Mouse (Mus musculus): ENCODE measurements around the gene Myo7a.

Gene Myo7a

GRCm38 (mm10) chr7:98142247-98142646, 22.9 kb upstream of the Myo7a start:
- no peak for DNase-seq (ENCODE audit: low spot score)

- DNase-seq (ENCODE audit: low spot score): no peak
These were observed 21.9 kb upstream of the Myo7a start for GRCm38 (mm10) chr7:98141206-98141605.

GRCm38 (mm10) chr7:98140597-98140996, 21.3 kb upstream of the Myo7a start:
- DNase-seq (ENCODE audit: low spot score): no peak

DNA sequence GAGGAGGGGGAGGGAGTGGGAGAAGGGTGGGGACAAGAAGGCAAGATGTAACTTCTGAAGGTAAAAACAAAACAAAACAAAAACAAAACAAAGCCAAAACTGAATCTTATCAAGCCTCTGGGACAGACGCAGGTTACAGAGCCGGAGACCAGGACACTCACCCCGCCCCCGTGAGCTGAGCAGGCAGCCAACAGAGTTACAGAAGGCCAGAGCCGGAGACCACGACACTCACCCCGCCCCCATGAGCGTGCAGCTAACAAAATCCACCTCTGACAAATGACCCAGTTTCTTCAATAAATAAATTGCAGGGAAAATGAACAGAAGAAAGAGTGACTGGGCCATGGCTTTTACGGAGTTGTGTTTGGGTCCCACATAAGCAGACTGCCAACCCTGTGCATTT, 19.9 kb upstream of the Myo7a start:
- DNase-seq (ENCODE audit: low spot score): no peak

DNA sequence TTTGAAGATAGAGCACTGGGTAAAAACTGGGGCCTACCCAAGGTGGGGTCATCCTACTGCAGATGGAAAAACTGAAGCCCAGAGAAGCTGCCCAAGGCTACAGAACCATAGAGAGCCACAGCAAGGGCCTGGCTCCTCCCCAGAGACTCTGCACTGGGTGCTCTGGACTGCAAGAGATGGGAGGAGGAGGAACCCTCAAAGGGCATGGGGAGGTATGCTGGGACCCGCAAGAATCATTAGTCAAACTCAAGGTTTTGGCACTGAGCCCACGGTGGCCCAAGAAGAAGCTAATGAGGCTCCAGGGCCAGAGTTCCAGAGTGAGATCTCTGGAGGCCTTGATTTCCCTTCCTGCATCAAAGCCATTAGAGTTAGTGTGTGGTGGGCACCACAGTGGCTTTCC, 18.7 kb upstream of the Myo7a start:
- DNase-seq (ENCODE audit: low spot score): no peak

GRCm38 (mm10) chr7:98137583-98137982, 18.3 kb upstream of the Myo7a start:
- no peak for DNase-seq (ENCODE audit: low spot score)

GRCm38 (mm10) chr7:98131751-98132150, 12.4 kb upstream of the Myo7a start:
- DNase-seq (ENCODE audit: low spot score): no peak

- no peak for DNase-seq (ENCODE audit: low spot score)
These were observed 6.1 kb upstream of the Myo7a start for GRCm38 (mm10) chr7:98125473-98125872.

- DNase-seq (ENCODE audit: low spot score): no peak
These were observed 5.4 kb upstream of the Myo7a start for GRCm38 (mm10) chr7:98124701-98125100.

DNA sequence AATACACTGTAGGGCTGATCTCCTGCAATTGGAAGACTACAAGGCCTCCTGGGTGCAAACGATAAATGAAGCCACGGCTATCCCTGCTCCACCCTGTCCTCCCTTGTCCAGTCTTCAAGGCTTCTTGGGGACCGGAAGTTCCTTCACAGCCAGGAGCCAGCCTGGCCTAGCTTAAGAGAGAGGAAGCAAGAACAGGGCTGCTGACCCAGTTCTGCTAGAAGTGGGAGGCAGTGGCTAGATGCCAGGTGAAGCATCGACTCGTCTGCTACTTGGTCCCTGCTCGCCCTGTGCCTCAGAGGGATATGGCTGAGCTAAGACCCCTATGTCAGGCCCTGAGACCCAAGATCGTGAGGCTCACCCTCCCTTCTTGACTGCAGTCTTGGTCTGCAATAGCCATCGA, 2.3 kb upstream of the Myo7a start:
- DNase-seq (ENCODE audit: low spot score): no peak

- DNase-seq (ENCODE audit: low spot score): no peak
These were observed 1.9 kb upstream of the Myo7a start for GRCm38 (mm10) chr7:98121241-98121640.

- peak; percentile 61 for DNase-seq (ENCODE audit: low spot score)
These were observed 1.0 kb upstream of the Myo7a start for GRCm38 (mm10) chr7:98120325-98120724.

DNA sequence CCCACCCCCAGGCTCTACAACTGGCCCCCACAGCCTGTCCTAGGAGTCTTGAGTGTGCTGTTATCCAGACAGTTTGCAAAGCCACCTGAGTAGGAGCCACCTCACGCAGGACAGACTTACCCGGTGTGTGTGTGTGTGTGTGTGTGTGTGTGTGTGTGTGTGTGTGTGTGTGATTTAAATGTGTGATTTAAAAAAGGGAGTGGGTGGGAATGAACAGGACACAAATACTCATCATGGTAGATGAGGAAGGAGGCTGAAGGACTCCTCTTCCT, 573 bp upstream of the Myo7a start:
- no peak for DNase-seq (ENCODE audit: low spot score)

GRCm38 (mm10) chr7:98117012-98117660, 2.2 kb downstream of the Myo7a start:
- no peak for DNase-seq (ENCODE audit: low spot score)

- DNase-seq (ENCODE audit: low spot score): no peak
These were observed 4.7 kb downstream of the Myo7a start for GRCm38 (mm10) chr7:98114656-98115055.

DNA sequence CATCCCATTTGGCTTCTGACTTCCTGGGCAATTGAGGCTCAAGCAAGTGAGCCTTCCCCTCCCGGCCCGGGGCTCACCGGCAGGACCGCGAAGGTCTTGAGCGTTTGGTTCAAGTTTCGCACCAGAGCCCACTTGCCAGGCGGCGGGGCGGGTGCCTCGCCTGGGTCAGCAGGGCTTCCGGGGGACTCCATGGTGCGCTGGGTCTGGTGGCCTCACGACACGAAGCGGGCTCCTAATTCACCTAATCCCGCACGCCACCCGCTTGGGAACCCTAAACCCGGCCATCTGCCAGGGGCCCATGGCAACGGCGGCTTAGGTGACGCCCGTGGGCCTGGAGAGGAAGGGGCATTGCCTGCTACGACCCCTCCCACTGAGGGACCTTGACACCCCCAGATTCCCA, 8.1 kb downstream of the Myo7a start:
- DNase-seq (ENCODE audit: low spot score): no peak

DNA sequence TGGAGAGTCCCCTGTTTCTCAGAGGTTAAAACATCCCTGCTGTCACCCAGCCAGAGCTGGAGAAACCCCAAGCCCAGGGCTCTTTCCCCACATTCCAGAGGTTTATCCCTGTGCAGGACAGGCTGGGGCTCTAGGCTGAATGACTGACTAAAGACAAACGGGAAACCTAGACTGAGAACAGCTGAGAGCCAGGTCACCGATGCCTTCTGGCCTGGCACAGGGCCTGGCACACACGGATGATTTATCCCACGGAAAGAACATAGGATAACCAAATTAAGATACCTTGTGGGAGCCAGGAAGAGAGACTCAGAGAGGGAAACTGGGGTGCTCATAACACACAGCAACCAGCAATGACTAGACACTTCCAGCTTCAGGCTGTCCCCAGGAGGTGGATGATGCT, 9.6 kb downstream of the Myo7a start:
- DNase-seq (ENCODE audit: low spot score): no peak

DNA sequence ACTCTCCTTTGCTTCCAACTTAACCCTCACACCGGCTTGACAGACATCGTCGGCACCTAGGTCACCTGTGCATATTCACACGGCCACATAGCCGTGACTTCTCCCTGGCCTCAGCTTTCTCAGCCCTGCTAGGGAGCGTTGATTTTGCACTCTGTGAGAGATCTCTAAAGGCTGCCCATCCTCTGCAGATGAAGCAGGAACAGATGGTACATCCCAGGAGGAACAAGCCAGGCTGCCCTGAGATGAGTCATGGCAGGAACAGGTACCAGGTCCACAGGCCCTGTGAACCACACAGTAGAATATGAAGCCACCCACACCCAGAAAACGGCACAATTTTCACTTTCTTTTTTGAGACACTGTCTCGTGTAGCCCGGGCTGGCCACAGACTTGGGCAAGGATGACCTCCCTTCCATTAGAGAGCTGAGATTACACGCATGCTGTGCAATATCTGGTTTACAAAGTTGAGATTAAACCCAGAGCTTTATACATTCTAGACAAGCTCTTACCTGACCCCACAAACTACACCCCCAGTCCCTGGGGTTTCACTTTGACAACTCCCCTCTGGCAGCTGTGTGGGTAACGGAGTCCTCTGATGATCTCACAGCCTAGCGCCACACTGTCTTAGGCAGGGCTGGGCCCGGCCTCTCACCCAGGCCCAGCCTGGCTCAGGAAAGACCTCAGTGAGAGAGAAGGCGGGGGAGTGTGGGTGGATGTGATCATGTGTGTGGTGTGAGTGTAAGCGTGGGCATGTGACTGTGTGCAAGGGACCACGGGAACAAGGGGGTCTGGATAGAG, 10.5 kb downstream of the Myo7a start:
- DNase-seq (ENCODE audit: low spot score): no peak

DNA sequence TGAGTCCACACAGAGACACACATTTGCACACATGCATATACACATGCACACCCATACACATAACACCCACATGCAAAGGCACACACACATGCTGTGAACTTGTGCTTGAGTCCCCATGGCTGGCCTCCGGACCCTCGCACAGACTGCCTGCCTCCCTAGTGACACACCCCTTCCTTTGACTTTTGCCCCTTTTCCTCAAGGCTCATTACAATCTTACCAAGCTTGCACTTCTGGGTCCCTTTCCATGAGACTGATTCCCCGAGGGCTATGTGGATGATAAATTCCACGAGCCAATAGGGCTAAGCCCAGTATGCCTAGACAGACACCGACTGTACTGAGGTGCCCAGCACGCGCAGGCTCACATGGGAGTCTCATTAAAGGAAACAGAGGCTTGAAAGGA, 13.1 kb downstream of the Myo7a start:
- DNase-seq (ENCODE audit: low spot score): no peak

GRCm38 (mm10) chr7:98104481-98105435, 14.6 kb downstream of the Myo7a start:
- DNase-seq (ENCODE audit: low spot score): no peak

DNA sequence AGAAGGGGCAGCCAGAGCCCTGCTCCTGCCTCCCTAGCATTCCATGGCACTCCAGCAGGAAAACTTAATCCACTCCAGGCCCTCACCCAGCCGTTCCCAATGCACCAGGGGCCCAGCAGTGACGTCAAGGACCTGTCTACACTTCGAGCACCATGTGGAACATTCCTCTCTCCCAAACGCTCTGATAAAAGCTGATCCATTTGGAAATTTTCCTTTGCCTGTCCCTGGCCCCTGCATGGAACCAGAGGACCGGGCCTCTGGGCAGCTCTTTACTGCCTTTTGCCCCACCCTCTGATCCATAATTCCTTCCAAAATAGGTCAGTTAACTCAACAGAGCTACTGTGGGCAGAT, 15.4 kb downstream of the Myo7a start:
- DNase-seq (ENCODE audit: low spot score): no peak

DNA sequence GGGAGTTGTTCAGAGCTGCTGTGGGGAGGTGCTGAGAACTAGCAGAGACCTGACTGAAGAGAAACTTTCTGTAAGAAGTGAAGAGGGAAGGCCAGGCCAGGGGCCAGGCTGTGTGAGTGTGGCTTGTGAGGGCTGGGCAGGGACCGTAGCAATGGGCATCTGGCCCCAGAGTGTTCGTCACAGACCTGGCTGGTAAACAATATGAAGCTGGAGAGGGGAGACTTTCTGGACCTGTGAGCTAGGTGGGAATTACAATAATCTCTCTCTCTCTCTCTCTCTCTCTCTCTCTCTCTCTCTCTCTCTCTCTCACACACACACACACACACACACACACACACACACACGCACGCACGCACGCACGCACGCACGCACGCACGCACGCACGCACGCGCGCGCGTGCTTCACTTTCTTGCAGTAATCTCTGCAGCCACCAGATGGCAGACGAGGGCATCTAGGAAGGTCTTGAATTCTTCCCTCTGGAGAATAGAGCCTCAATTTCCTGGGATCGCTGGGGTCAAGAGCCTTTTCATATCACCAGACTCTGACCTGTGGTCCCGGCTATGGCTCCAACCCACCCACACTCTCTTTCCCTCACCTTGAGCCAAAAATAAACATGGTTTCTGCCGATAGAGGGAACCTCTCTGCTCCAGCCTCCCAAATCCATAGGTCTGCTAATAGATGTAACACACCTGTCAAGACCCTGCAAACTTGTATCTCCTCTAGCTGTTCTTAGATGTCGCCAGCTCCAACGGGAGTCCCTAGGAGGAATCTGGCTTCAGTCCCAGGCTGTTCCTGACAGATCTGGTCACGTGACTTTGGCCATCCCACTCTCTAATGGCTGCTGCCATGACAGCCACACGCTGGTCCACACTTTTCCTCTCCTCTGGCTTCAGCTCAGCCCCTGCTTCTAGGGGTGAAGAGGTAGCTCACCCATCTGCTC, 16.1 kb downstream of the Myo7a start:
- peak; percentile 79 for DNase-seq (ENCODE audit: low spot score)
